ENCODE assay signal across 18 mouse cellular contexts in the genomic region with DNA sequence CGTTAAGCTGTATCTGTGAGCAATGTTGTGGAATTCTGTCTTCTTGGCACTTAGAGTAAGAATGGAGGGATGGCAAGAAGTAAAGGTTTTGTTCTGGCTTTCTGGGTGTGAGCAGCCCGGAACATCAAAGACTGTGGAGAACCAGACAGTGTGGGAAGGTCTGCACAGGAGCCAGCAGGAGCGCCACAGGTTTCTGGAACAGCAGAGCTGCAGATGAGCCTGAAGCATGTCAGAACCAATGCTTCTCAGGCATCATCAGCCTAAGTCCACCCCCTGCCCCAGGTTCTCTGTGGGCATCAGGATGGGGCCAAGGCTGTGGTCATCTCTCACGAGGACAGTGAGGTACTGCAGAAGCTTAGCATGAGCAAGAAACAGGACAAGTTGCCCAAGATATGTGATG. TPM values are rescaled to one million over a fixed set of nuclear protein-coding genes. Genes with fewer than 3 reads are reported as not detected.
DNase-seq lines count a peak whose midpoint lies in the region; TF ChIP-seq lines count a peak whose summit lies in the region.
"Had no signal": no experiment of that assay in that cellular context is flagged by ENCODE, and none has a peak within 500 bp of the region (broad histone marks: within the 10 kb centered on the region; RNA-seq: fewer than 3 reads in every experiment).

No protein-coding gene starts in this region.

- intact Hi-C loops in left cerebral cortex, postnatal 4 days (cut with DNase I): loop anchor here (5.0 to 10.0 kb wide), 2 partner anchors 82 to 96 kb away; partner anchors contain the start of gene Nfkbia
- intact Hi-C loops in left cerebral cortex, postnatal 36 days (cut with DNase I): no loop called here

- peak; percentile 69 to 81 for DNase-seq in cerebellum, postnatal 10 days
- no peak for DNase-seq in cerebellum, postnatal 36 days
- DNase-seq in left cerebral cortex, postnatal 4 days: peak; percentile 44
- no peak for DNase-seq in left cerebral cortex, postnatal 36 days (ENCODE audit: low spot score in 2 of 2)
- DNase-seq in testis, postnatal 10 days (ENCODE audit: low spot score): no peak
- DNase-seq in right cerebral cortex, postnatal 36 days (ENCODE audit: low spot score in 2 of 2): no peak
- DNase-seq: adrenal gland, adult 8-10 months; adrenal gland, postnatal 36 days; embryo, embryonic 11 days; gastrocnemius, adult 2 months; gastrocnemius, postnatal 25 days; heart, postnatal 4 days had no signal

- no peak overlapping the region for H3K27ac ChIP-seq in testis, adult 2 months (ENCODE audit: control insufficient read depth, insufficient read depth, low read depth, low read length)
- H3K27ac ChIP-seq: embryonic facial prominence, embryonic 15.5 days; forebrain, embryonic 10.5 days; heart, embryonic 13.5 days; hindbrain, embryonic 12.5 days had no signal

- peaks cover 7% of the 10 kb centered on the region for H3K4me1 ChIP-seq in testis, adult 2 months (ENCODE audit: control insufficient read depth, insufficient read depth, low read length)

- TF ChIP-seq CTCF in testis, adult 2 months (IDR thresholded peaks at IDR 0.05; ENCODE audit: control insufficient read depth, insufficient read depth, insufficient replicate concordance, low read depth, low read length): no peak

- H3K36me3 ChIP-seq in testis, adult 2 months (ENCODE audit: control insufficient read depth, insufficient read depth, low read length): no peaks in the 10 kb centered on the region
- H3K36me3 ChIP-seq: embryonic facial prominence, embryonic 15.5 days; hindbrain, embryonic 12.5 days had no signal

- peak overlapping the region; percentile 17; the same call in 1 of the 2 replicates for H3K4me3 ChIP-seq in testis, adult 2 months (ENCODE audit: control insufficient read depth, low read depth, low read length)
- H3K4me3 ChIP-seq: embryonic facial prominence, embryonic 15.5 days; erythroblast, embryonic 14.5 days; forebrain, embryonic 10.5 days; gastrocnemius, adult 2 months; heart, embryonic 13.5 days; hindbrain, embryonic 12.5 days had no signal

- no peak for TF ChIP-seq POLR2A in testis, adult 2 months (IDR thresholded peaks at IDR 0.05; ENCODE audit: control insufficient read depth, low read depth, low read length)

- no peaks in the 10 kb centered on the region for H3K27me3 ChIP-seq in testis, adult 2 months (ENCODE audit: control insufficient read depth, insufficient read depth, low read length)
- H3K27me3 ChIP-seq: embryonic facial prominence, embryonic 15.5 days; heart, embryonic 13.5 days; hindbrain, embryonic 12.5 days had no signal

RNA-seq across cellular contexts. Expression of gene Psma6, which starts 12.5 kb away (rescaled TPM):
- 100 to 1,000 TPM; 173 to 183 TPM for total RNA-seq in left cerebral cortex, postnatal 4 days (2021)
- total RNA-seq in left cerebral cortex, postnatal 36 days (2021): 100 to 1,000 TPM; 129 to 136 TPM
- polyA plus RNA-seq in testis, adult 2 months (2012; rRNA removed): 448 and 538 TPM in 2 replicates

Comparison
In these comparisons a context has a peak if more than half of its experiments do, and no peak if none do; other contexts are left out.
1. DNase-seq: peak in cerebellum, postnatal 10 days (2 of 2) and left cerebral cortex, postnatal 4 days (single experiment); none in cerebellum, postnatal 36 days (0 of 2), left cerebral cortex, postnatal 36 days (0 of 2), testis, postnatal 10 days (single experiment) and right cerebral cortex, postnatal 36 days (0 of 2).